Mouse (Mus musculus) retina, embryonic 14.5 days (tissue): ENCODE measurements around the gene Eif2s2.
"Not testable (repeated sequence)": the region's sequence is repeated elsewhere in the genome, so short reads cannot be mapped to it uniquely, and the experiment has no call there.

Experiments used
- DNase-seq: peaks from one replicate; pipeline ENCODE4 v3.0.0-alpha.2; 2015; ENCODE audit warnings: low spot score

The Eif2s2 gene

DNA sequence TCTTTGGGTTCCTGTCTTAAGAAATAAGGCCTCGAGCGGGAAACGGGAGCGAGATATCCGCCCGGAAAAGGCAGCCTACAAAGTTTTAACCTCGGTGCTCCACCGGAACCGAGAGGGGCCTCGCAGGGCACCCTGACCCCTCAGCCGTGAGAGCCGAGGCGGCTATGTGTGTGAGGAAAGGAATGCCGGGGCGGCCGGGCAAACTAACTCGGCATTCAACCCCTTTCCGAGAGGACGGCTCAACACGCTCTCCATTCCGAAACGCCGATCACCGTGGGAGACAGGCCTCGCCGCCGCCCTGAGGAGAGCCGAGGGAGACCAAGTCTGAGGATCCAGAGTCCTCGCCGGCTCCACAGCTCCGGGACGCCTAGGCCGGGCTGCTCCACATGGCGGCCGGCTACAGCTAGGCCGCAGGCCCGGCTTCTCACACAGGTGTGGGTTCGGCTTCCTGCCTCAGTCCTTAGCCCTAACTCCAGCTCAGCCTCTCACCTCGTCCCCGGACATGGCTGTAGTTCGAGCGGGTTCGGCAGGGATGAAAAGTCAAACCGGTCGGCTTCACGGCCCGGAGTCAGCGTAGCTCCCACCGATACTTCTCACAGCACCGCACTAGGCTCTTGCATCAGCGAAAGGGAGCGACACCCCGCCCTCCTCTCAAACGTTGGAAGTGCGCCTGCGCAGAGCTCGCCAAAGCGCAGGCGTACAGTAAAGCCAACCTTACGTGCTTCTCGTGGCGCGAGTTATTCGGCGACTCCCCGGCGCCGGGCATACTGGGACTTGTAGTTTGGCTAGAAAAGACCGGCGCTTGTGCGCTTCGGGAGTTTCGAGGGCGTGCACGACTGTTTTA lies at the start of gene Eif2s2:
Gene Eif2s2 (minus strand): TSS at position 735 of the 844 bp plus-strand sequence.
- DNase-seq: peak; percentile 98

DNA sequence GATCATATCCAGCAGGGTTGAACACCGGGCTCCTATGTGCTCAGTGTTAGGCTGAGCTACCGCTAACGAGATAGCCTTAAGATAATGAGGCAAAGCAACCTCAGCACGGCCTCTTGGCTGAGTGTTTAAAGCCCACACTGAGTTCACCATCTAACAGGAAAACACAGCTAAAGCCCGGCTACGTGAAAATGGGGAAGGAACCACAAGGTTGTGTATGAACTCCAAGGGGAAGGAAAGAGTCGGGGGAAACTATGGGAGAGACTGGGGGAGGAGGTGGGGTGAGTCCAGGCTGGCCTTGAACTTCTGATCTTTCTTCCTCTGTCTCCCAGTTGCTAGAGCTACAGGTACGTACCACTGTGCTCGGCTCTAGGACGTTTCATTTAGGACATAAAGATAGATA lies 49.2 kb upstream of the Eif2s2 start:
- DNase-seq: no peak

DNA sequence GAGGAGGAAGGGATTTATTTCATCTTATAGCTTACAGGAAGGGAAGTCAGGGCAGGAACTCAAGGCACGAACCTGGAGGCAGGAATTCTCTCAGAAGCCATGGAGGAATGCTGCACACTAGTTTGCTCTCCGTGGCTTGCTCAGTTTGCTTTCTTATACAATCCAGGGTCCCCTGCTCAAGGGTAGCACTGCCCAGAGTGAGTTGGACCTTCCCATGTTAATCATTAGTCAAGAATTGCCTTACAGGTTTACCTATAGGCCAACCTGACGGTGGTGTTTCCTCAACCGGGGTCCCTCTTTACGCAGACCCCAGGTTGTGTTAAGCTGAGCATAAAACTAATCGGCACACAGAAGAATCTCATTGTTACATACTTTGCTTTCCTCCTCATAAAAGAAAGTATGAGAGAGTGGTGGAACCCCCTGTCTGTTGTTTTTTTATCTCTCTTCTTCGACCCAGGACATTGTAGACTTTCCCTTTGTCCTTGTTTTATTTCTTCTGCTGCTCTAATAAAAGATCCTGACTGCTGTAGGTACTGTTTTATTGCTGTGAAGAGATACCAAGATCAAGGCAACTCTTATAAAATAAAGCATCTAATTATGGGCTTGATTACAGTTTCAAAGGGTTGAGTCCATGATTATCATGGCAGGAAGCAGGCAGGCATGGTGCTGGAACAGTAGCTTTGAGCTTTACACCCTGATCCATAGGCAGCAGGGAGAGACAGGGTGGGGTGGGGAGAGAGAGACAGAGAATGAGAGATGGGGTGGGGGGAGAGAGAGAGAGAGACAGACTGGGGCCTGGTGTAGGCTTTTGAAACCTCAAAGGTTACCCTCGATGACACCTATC lies 45.0 kb upstream of the Eif2s2 start:
- DNase-seq: no peak

DNA sequence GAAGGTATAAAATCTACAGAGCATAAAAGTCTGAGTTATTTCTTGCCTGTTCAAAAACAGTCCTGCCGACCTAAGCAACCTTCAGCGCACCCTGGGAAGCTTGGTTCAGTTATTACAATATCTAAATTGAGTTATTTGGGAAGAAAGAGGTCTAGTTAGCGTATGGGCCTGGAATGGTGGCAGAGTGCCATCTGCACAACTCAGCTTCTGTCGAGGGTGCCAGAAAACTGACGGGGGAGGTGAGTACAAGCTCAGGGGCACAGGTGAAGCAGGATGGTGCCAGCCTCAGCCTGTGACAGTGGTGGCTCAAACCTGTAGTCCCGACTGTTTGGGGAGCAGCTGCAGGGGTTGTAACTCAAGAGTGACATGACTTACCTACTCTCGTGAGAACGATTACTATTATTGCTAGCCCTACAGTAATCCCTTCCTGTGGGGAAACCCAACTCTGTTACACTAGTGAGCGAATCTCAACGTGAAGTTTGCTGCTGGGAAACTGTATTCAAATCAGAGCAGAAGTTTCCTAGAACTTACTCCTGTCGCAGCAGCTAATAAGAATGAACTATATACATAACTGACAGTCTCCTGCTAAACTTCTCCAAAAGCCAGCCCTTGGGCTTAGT lies 43.9 kb upstream of the Eif2s2 start:
- no peak for DNase-seq

DNA sequence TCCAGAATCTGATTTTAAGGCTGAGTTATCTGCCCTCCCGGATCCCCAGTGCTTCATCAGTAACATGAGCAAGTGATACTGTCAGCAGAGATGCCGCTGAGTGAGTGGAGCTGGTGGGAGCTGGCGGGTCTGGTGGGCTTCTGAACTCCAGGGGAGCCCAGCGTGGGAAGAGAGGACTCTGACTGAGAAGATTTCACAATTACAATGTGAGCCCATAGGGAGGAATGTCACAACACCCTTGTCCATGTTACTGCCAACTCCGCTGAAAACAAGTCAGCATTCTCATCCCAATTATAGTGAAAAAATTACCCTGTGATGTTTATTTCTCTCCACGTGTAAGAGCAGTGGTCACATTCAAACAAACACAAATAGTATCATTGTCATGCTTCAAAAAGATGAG lies 43.4 kb upstream of the Eif2s2 start:
- no peak for DNase-seq

DNA sequence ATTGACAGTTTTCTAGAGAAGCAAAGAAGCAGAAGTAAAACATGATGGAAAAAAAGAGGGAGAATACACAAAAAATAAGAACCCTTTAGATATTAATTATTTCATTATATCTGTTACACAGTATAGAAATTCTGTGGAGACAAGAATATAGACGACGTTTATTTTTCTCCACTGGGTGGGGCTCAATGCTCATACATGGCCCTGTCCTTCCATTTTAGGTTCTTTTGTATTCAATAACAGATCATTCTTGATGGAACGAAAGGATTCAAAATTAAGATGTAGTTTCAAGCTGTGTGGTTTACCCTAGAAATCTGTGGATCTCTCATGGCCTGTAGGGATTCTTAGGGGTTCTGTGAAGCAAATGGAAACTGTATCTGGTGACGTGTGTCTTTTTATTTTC lies 41.1 kb upstream of the Eif2s2 start:
- DNase-seq: peak; percentile 52

DNA sequence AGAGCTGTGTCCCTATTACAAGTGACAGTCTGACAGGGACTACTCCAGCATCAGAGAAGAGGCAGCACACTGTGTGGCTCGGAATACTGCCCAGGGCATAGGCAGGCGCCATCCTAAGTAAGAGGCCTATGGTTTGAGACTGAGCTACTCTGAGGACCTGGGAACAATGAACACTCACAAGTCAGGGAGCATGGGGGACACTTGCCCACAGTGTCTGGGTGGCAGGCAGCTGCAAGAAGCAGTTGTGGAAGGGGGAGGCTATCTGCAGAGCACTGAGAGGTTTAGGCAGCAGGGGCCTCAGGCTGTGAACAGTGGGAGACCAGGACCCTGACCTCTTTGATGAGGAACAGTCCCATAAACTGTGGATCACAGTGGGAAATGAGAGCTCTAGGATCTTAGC lies 35.6 kb upstream of the Eif2s2 start:
- peak; percentile 27 for DNase-seq

DNA sequence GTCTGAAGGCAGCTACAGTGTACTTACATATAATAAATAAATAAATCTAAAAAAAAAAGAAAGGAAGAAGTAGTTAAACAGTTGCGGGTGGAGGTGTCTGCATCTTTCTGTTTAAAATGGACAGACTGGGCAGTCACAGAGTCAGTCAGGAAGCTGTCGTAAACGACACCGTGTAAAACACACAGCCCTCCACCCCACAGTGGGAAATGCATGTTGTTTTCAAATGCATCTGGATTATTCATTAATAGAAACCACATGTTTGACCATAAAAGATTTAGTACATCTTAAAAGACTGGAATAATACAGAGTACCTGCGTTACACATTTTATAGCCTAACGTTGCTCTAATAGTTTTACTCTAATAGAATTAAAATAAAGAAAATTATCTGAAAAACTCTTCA lies 34.1 kb upstream of the Eif2s2 start:
- DNase-seq: no peak

DNA sequence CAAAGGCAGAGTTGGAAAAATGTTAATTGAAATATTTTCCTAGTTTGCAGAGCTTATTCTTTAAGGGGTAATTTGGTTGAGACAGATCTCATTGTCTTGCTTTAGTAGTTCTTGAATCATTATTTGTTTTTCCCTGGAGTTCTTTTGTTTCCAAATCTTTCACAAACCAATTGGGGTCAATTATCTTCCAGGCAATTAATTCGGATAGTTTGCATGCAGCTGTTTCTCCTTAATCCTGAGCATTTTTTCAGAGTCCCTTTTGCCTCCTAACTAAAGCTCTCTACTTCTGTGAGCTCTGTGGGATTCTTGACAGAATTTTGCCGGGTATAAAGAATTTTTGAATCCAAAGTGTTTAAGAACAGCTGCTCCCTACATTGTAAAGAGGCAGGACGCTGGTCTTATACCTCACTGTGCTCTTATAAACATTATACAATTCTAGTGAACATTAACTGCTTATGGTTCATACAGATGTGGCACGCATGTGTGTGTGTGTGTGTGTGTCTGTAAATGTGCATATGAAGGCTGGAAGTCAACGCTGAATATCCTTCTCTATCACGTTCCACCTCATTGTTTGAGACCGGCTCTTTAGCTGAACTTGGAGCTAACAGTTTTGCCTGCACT lies 32.8 kb upstream of the Eif2s2 start:
- DNase-seq: peak; percentile 88

DNA sequence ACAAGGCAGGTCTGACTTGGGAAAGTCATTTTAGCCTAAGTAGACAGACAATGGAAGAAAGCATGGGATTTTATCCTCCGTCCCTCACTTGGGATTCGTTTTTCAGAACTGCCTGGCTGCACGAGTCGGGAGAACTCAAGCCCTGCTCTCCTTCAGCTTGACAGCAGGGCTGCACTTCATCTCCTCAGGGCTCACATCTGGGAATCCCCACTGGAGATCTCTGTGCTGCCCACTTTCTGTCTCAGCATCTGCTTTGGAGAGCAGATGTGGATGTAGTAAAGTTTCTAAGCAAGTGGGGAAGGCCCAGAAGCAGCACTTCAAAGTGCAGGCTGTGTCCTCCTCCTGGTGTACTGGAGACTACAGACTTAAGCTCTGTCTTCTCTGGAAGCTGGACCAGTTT lies 29.4 kb upstream of the Eif2s2 start:
- DNase-seq: not testable (repeated sequence)

DNA sequence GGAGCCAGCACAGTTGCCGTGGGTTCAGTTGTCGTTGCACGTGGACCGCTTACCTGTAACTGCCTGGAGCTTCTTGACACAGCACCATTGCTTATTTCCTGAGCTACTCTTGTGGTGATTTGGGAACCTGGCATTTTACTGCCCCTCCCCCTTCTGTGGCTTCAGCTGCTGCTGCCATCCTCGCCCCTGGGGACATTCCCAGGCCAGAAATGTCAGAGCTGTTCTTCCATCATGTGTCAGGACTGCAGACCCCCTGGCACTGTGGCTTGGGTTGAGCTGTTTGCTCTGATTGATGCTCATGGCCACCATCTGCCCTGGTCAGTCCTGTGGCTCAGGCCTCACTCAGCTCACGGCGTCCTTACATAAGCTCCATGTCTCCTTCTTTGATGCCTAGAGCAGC lies 28.2 kb upstream of the Eif2s2 start:
- no peak for DNase-seq

DNA sequence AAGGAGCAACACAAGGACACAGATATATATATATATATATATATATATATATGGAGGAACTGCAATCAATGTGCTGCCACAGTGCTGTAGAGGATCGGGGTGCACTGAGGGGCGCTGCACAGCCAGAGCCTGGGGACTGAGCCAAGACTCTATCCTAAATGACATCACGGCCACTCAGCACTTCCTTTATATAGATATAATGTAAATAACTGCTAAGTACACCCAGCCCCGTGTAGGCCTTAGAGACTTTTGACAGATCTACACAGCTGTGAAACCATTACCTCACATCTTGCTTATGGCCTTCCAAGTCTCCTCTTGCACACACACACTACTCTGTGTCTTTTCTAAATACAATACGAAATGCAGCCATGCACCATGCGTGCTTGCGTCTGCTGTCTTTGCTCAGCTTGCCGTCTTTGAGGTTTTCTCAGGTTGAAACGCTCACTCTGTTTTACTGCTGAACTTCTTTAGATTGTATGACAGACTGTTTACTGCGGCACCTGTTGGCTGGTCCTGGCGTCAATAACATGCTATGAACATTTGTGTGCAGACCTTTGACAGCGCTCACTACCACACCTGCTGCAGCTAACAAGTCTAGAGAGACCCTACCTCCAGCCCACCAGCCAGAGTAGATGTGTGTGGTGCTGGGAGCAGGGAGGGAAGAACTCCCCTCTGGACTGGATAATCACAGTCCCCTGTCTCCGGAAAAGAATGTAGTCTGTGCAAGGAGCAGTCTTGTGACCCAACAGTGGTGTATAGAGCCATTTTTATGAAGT lies 25.3 kb upstream of the Eif2s2 start:
- DNase-seq: no peak

DNA sequence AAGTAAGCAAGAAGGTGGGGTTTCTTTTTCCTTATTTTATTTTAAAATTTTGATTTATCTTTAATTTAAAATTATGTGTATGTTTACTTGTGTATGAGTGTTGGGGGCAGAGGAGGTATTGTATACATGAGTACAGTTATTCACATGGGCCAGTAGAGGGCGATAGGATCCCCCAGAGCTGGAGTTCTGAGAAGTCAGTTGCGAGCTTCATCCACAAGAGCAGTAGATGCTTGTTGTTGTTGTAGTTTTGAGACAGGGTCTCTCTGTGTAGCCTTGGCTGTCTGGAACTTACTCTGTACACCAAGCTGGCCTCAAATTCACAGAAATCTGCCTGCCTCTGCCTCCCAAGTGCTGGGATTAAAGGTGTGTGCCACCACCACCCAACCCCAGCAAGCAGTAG lies 23.8 kb upstream of the Eif2s2 start:
- peak; percentile 69 for DNase-seq

DNA sequence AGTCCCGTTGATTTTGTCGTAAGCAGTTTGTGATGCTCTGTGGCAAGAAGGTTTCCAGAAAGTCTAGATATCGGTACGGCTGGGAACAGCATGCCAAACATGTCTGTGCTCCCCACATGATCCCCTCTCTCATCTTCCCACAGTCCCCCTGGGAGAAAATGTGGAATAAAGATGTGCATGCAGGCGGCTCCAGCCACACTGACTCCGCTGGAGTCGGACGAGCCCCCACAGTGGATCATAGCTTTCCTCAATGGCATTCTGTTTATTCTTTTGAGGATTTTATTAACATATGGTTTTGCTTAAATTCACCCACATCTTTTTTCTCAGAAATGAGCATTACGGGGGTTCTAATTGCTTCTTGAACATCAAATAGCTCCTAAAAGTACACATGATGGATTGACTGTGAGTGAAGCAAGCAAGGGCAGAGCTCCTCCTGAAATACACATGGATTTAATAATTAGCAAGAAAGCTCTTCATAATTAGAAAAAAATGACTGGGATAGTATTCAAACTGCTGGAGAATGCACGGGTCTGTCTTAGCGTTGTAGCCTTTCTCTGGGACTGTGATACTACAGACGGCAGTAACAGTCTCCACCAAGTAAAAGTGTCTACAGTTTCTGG lies 23.3 kb upstream of the Eif2s2 start:
- no peak for DNase-seq

DNA sequence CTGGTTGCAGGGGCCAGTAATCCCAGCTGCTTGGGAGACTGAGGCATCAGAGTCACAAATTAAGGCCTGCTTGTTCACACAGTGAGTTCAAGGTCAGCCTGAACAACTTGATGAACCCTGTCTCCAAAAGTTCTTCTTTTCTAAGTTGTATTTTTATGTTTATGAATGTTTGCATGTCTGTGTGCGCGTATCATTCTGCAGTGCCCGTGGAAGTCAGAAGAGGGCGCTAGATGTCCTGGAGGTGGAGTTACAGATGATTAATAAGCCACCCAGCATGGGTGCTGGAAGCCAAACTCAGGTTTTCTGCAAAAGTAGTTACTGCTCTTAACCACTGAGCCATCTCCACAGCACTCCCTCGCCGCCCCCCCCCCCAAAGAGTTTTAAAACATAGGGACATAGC lies 17.1 kb upstream of the Eif2s2 start:
- DNase-seq: no peak

DNA sequence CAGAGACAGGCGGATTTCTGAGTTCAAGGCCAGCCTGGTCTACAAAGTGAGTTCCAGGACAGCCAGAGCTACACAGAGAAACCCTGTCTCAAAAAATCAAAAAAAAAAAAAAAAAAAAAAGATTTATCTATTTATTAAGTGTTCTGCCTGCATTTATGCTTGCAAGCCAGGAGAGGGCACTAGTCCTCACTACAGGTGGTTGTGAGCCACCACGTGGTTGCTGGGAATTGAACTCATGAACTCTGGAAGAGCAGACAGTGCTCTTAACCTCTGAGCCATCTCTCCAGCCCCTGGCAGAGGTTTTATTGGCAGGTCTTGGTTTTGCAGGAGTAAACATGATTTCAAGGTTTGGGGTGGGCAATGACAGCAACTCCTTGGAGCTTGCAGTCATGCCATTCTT lies 15.5 kb upstream of the Eif2s2 start:
- DNase-seq: not testable (repeated sequence)

DNA sequence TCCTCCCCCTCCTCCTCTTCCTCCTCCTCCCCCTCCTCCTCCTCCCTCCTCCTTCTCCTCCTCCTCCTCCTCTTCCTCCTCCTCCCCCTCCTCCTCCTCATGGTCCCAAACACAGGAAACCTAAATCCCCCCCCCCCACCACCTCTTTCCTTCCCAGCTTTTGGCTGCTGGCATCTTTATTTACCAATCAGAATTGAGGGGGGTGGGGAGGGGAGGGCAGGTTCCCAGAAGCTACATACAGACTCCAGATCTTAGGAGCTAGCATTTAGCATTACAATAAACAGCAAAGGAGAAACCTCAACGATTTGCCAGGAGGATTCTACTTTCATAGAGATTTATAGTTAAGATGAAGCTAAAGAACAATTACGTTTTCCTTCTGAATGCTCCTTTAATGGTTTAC lies 13.1 kb upstream of the Eif2s2 start:
- no peak for DNase-seq

DNA sequence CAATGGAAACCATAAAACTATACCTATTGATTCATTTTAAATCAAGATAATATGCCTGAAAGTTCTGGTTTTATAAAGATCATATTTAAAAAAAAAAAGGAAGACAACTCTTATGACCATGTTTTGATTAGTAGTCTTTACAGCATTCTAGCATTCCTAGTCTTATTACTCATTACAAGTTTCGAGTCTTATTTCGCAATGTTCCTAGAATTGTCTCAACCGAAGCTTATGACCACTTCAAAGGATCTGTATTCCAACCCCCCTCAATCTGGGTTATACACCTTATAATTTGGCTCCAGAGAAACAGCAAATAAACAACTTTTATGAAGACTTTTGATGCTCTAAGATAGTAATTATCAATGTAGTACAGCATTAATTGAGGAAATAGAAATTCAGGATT lies 9.4 kb upstream of the Eif2s2 start:
- DNase-seq: no peak

DNA sequence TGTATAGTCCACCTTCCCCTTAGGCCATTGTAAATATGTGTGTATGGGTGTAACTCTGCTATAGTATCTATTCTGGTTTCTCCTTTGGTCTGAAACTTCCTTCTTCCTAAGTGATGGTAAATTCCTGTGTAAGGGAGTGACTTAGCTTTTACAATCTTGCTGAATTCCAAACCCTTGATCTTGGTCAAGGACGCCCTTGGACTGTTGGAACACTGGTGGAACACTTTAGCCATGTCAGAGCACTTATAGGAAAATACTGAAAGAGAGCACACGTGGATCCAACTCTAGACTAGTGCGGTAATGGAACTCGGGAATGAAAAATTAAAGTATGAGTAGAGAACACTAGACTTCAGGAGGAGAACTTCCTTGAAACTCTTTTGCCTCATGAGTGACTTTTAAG lies 6.7 kb upstream of the Eif2s2 start:
- not testable (repeated sequence) for DNase-seq

DNA sequence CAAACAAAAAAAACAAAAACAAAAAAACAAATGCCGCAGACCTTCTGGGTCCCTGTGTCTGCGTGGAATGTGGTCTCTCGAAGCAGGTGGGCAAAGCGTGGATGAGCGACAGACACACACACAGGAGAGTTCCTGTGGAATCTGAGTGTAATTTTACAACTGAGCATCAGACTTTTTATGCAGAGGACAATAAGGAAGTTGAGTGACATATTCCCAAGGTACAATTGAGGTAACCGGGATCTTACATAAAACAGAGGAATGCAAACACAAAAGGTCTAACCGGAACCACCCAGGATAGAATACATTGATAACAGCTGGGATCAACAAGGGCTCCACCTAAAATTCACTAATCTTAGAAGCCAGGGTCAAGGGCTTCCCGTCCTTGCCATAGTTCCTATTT lies 6.3 kb upstream of the Eif2s2 start:
- DNase-seq: not testable (repeated sequence)

DNA sequence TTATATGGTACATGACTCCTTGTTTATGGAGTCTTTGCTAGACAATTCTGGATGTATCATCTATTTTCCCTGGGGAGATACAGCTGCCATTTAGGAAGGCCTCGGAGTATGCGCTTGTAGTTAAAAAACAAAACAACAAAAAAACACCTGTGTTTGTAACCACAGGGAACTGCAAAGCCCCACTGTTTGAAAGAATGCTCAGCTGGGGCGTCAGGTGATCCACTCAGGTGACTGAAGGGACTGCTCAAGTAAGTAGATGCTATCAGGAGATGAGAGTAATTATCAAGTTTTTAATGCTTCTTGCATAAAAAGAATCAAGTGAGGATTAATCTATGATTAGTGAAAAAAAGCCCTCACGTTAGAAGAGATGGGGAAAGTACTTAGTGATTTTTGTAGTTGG lies 813 bp upstream of the Eif2s2 start:
- no peak for DNase-seq
